Mouse (Mus musculus): ENCODE results near the gene Hdac7.

The Hdac7 gene

GRCm38 (mm10) chr15:97854059-97854458 is 9.8 kb upstream of the Hdac7 start:
- no peak for DNase-seq

- no peak for DNase-seq
Measured at GRCm38 (mm10) chr15:97852291-97852690, 8.0 kb upstream of the Hdac7 start.

GRCm38 (mm10) chr15:97851011-97851410 is 6.7 kb upstream of the Hdac7 start:
- DNase-seq: no peak

- peak in 1 of 2 experiments; percentile 33 for DNase-seq
Measured at GRCm38 (mm10) chr15:97850441-97850840, 6.1 kb upstream of the Hdac7 start.

GRCm38 (mm10) chr15:97849116-97849911 is 5.0 kb upstream of the Hdac7 start:
- DNase-seq: peak; percentile 85 to 89

- no peak for DNase-seq
Measured at GRCm38 (mm10) chr15:97847866-97848265, 3.6 kb upstream of the Hdac7 start.

GRCm38 (mm10) chr15:97847285-97847684 is 3.0 kb upstream of the Hdac7 start:
- no peak for DNase-seq

GRCm38 (mm10) chr15:97846121-97846882 is 2.0 kb upstream of the Hdac7 start:
- no peak for DNase-seq

GRCm38 (mm10) chr15:97843247-97843651 is 1.1 kb downstream of the Hdac7 start:
- no peak for DNase-seq

GRCm38 (mm10) chr15:97842058-97842457 is 2.2 kb downstream of the Hdac7 start:
- no peak for DNase-seq

- no peak for DNase-seq
Measured at GRCm38 (mm10) chr15:97841383-97841782, 2.9 kb downstream of the Hdac7 start.

- DNase-seq: no peak
Measured at GRCm38 (mm10) chr15:97840781-97841180, 3.5 kb downstream of the Hdac7 start.

- DNase-seq: no peak
Measured at GRCm38 (mm10) chr15:97839991-97840455, 4.3 kb downstream of the Hdac7 start.

GRCm38 (mm10) chr15:97839473-97839872 is 4.8 kb downstream of the Hdac7 start:
- no peak for DNase-seq

GRCm38 (mm10) chr15:97839012-97839411 is 5.3 kb downstream of the Hdac7 start:
- no peak for DNase-seq

- peak in 1 of 2 experiments; percentile 47 for DNase-seq
Measured at GRCm38 (mm10) chr15:97838395-97838794, 5.9 kb downstream of the Hdac7 start.

- DNase-seq: no peak
Measured at GRCm38 (mm10) chr15:97837491-97838061, 6.7 kb downstream of the Hdac7 start.

- DNase-seq: no peak
Measured at GRCm38 (mm10) chr15:97836894-97837247, 7.4 kb downstream of the Hdac7 start.

- DNase-seq: no peak
Measured at GRCm38 (mm10) chr15:97836153-97836893, 8.0 kb downstream of the Hdac7 start.

- DNase-seq: no peak
Measured at GRCm38 (mm10) chr15:97832764-97833479, 11.4 kb downstream of the Hdac7 start.

GRCm38 (mm10) chr15:97831987-97832640 is 12.2 kb downstream of the Hdac7 start:
- DNase-seq: no peak
